Mouse (Mus musculus) brain, embryonic 14.5 days (tissue): ENCODE data around the gene Gm21882. TPM values are rescaled to one million over a fixed set of nuclear protein-coding genes. Genes with fewer than 3 reads are reported as not detected.
"Not testable (repeated sequence)": the region's sequence is repeated elsewhere in the genome, so short reads cannot be mapped to it uniquely, and the experiment has no call there.

ENCODE experiments used
- DNase-seq: peaks from one replicate; pipeline ENCODE4 v3.0.0-alpha.2; 2011; ENCODE audit warnings: low read depth
- polyA plus RNA-seq: library from polyadenylated mRNA; depleted of rRNA; stranded (reverse); fragments of >200 nt; gene quantifications from 2 replicates; pipeline ENCODE4 v1.2.3, GENCODE M21; 2012; rRNA removed

Gene Gm21882
- polyA plus RNA-seq: not detected in 2 replicates

DNA sequence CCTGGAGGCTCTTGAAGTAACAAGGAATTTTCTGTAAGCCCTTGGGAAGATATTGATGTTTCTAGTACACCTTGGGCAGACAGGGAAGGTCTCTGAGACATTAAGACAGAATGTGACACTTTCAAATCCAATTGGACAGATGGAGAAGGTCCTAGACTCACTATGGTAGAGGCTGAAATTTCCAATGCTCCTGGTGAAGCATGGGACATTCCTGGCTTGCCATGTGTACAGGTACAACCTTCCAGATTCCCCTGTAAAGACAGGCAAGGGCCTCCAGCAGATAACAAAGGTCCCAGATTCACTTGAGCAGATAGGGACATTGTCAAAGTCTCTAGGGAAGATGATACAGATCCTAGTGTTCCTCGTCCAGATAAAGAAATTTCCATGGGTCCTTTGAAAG, at the start of gene Gm21882:
Gene Gm21882 (minus strand): TSS at position 101 of the 400 bp plus-strand sequence.
- not testable (repeated sequence) for DNase-seq

Other genes with a start within 250 kb of the Gm21882 start
- not detected in 2 replicates for gene Gm21865, start 64.6 kb downstream of the Gm21882 start, polyA plus RNA-seq